Mouse (Mus musculus): ENCODE results near the gene Bcl11b. TPM values are rescaled to one million over a fixed set of nuclear protein-coding genes. Genes with fewer than 3 reads are reported as not detected.
A peak's percentile ranks its signal among the peaks of the same experiment; 100 is the strongest.

Bcl11b gene
- polyA plus RNA-seq, 1 experiment from 2014 or later, result 38.4 TPM

DNA sequence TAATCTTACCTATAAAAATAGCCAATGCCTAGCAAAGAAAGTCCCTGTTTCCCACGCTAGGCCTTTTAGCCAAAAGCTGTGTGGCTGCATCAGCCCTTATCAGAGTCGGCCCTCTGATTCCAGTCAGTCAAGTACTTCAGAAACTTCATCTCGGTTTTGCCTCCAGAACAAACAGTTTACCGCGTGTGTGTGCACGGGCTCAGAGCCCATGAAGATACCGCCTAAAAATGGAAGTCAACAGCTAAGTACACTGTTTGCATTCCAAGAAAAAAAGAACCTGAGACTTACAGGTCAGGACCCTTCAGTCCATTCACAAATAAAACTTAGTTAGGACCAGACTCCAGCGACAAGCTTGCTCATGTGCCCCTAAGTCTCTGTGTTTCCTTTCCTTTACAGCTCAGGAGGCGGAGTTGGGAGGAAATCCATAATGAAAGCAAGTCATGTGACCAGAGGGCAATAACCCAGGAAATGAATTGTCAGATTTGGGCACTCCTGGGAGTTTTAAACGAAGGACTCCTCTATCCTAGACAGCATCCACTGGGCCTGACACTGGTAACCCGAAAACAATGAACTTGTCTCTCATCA is 29.8 kb downstream of the Bcl11b start:
- Histone ChIP-seq H3K27me3 (ENCODE audit: control insufficient read depth, insufficient read depth, low read length) (no peaks in the 10 kb centered on the region), H3K4me3 (replicated peaks; ENCODE audit: low read depth, low read length) (no peak overlapping the region), H3K4me1 (ENCODE audit: control insufficient read depth, insufficient read depth, low read length) (peaks cover 90% of the 10 kb centered on the region), H3K9me3 (ENCODE audit: control insufficient read depth, low read length) (no peaks in the 10 kb centered on the region), H3K36me3 (ENCODE audit: control insufficient read depth, insufficient read depth, low read length) (no peaks in the 10 kb centered on the region), H3K9ac (replicated peaks; ENCODE audit: low read length) (no peak overlapping the region), H3K4me2 (ENCODE audit: low read length) (no peak overlapping the region), H3K27ac (replicated peaks; ENCODE audit: low read depth, low read length) (no peak overlapping the region)
- DNase-seq, result no peak
- WGBS, result 56% methylated on average over 11 of the region's 11 CpGs
- no peak for ATAC-seq (ENCODE audit: low FRiP score, low TSS enrichment)

DNA sequence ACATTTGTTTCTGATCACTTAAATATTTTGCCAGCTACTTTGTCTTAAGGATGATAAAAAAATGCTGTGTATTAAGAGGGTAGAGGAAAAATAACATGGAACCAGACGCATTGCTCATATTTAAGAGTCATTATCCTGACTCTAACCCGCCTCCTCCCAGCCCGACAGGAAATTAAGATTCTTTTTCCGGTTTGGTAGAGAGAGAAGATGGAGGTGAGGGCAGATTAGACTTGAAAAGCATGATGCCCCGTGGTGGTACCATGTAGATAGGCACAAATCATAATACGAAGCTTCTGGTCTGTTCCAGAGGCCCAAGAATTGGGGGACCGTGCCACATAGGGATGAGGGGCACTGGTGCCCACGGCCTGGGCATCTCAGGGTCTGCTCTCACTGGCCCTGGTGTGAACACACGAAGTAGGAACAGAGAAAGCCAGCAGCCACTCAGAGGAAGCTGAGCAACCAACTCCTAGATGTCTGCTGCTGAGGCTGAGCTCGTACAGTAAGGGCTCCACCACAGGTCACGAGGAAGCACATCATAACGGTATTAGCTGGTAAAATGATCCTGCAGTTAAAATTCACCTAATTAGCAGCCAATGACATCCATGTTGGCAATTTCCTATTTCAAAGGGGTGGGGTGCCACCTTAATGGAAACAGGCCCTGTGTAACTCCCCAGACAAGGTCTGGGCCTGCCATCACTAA is 32.2 kb downstream of the Bcl11b start:
- Histone ChIP-seq H3K27me3 (ENCODE audit: control insufficient read depth, insufficient read depth, low read length) (no peaks in the 10 kb centered on the region), H3K9me3 (ENCODE audit: control insufficient read depth, low read length) (no peaks in the 10 kb centered on the region), H3K4me2 (ENCODE audit: low read length) (peak overlapping the region; percentile 29), H3K36me3 (ENCODE audit: control insufficient read depth, insufficient read depth, low read length) (no peaks in the 10 kb centered on the region), H3K9ac (replicated peaks; ENCODE audit: low read length) (no peak overlapping the region; the same call in 1 of the 2 replicates), H3K27ac (replicated peaks; ENCODE audit: low read depth, low read length) (peak overlapping the region; percentile 81), H3K4me3 (replicated peaks; ENCODE audit: low read depth, low read length) (no peak overlapping the region), H3K4me1 (ENCODE audit: control insufficient read depth, insufficient read depth, low read length) (peaks cover 74% of the 10 kb centered on the region)
- DNase-seq, result no peak
- 65% methylated on average over 12 of the region's 12 CpGs for WGBS
- ATAC-seq (ENCODE audit: low FRiP score, low TSS enrichment), result no peak

GRCm38 (mm10) chr12:107970637-107971036 is 32.8 kb downstream of the Bcl11b start:
- Histone ChIP-seq H3K9me3 (ENCODE audit: control insufficient read depth, low read length) (no peaks in the 10 kb centered on the region), H3K4me1 (ENCODE audit: control insufficient read depth, insufficient read depth, low read length) (peaks cover 68% of the 10 kb centered on the region), H3K27ac (replicated peaks; ENCODE audit: low read depth, low read length) (peak overlapping the region; percentile 81; the same call in 1 of the 2 replicates), H3K27me3 (ENCODE audit: control insufficient read depth, insufficient read depth, low read length) (no peaks in the 10 kb centered on the region), H3K9ac (replicated peaks; ENCODE audit: low read length) (no peak overlapping the region), H3K4me3 (replicated peaks; ENCODE audit: low read depth, low read length) (no peak overlapping the region), H3K4me2 (ENCODE audit: low read length) (peak overlapping the region; percentile 41), H3K36me3 (ENCODE audit: control insufficient read depth, insufficient read depth, low read length) (no peaks in the 10 kb centered on the region)
- ATAC-seq (ENCODE audit: low FRiP score, low TSS enrichment) (peak; percentile 32), DNase-seq (peak; percentile 82)
- 36% methylated on average over 12 of the region's 12 CpGs for WGBS

DNA sequence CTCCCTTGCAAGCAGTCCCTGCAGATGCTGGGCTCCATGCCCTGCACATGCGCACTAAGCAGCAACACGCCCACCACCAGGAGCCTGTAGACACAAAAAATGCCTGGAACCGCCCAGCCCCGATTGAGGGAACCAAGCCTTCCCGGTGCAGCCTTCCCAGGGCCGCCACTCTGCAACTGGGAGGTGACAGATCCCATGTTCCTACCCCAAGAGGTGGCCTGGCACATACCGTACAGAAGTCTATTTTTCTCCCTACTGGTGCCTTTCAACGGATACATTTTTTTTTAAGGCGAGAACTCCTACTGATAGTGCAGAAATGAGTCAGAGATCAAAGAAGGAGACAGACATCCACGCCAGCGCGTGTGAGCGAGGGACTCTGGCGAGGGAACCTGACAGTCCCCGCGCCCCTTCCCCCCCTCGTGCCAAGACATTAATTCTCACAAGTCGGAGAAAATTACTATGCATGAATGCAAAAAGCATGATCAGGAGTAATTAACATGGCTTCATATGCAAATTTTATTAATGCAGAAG is 33.5 kb downstream of the Bcl11b start:
- no peaks in the 10 kb centered on the region for H3K9me3 ChIP-seq (ENCODE audit: control insufficient read depth, low read length)
- DNase-seq (peak; percentile 73), ATAC-seq (ENCODE audit: low FRiP score, low TSS enrichment) (no peak)
- no peak overlapping the region; the same call in 1 of the 2 replicates for H3K4me3 ChIP-seq (replicated peaks; ENCODE audit: low read depth, low read length)
- H3K4me1 ChIP-seq (ENCODE audit: control insufficient read depth, insufficient read depth, low read length), result peaks cover 61% of the 10 kb centered on the region
- H3K4me2 ChIP-seq (ENCODE audit: low read length), result peak overlapping the region; percentile 41
- H3K27ac ChIP-seq (replicated peaks; ENCODE audit: low read depth, low read length), result peak overlapping the region; percentile 74
- H3K9ac ChIP-seq (replicated peaks; ENCODE audit: low read length), result no peak overlapping the region
- H3K36me3 ChIP-seq (ENCODE audit: control insufficient read depth, insufficient read depth, low read length), result no peaks in the 10 kb centered on the region
- WGBS, result 37% methylated on average over 18 of the region's 18 CpGs
- no peaks in the 10 kb centered on the region for H3K27me3 ChIP-seq (ENCODE audit: control insufficient read depth, insufficient read depth, low read length)

- Histone ChIP-seq H3K36me3 (ENCODE audit: control insufficient read depth, insufficient read depth, low read length) (no peaks in the 10 kb centered on the region), H3K27me3 (ENCODE audit: control insufficient read depth, insufficient read depth, low read length) (no peaks in the 10 kb centered on the region), H3K4me2 (ENCODE audit: low read length) (no peak overlapping the region), H3K27ac (replicated peaks; ENCODE audit: low read depth, low read length) (peak overlapping the region; percentile 74; the same call in 1 of the 2 replicates), H3K4me1 (ENCODE audit: control insufficient read depth, insufficient read depth, low read length) (peaks cover 56% of the 10 kb centered on the region), H3K4me3 (replicated peaks; ENCODE audit: low read depth, low read length) (no peak overlapping the region), H3K9me3 (ENCODE audit: control insufficient read depth, low read length) (no peaks in the 10 kb centered on the region), H3K9ac (replicated peaks; ENCODE audit: low read length) (no peak overlapping the region)
- 73% methylated on average over 8 of the region's 8 CpGs for WGBS
- DNase-seq (no peak), ATAC-seq (ENCODE audit: low FRiP score, low TSS enrichment) (no peak)
Observed at GRCm38 (mm10) chr12:107969126-107969525, 34.3 kb downstream of the Bcl11b start.

DNA sequence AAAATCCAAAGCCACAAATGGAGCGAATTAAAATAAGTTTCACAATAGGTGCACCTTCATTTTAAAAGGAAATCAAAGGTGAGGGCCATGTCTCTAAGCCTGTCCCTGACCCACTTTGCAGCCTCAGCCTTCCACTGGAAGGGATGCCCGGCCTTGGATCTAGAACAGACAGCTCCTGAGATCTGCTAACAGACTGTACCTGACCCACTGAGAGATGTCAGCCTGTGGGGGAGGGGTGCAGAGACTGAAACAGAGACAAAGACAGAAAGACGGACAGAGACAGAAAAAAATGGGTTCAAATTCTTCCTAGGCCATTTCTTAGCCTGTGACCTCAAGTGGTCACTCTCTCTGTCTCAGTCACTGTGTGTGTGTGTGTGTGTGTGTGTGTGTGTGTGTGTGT is 35.1 kb downstream of the Bcl11b start:
- ATAC-seq (ENCODE audit: low FRiP score, low TSS enrichment), result no peak
- Histone ChIP-seq H3K27ac (replicated peaks; ENCODE audit: low read depth, low read length) (no peak overlapping the region), H3K4me2 (ENCODE audit: low read length) (no peak overlapping the region), H3K9ac (replicated peaks; ENCODE audit: low read length) (no peak overlapping the region), H3K36me3 (ENCODE audit: control insufficient read depth, insufficient read depth, low read length) (no peaks in the 10 kb centered on the region), H3K9me3 (ENCODE audit: control insufficient read depth, low read length) (no peaks in the 10 kb centered on the region), H3K27me3 (ENCODE audit: control insufficient read depth, insufficient read depth, low read length) (no peaks in the 10 kb centered on the region), H3K4me1 (ENCODE audit: control insufficient read depth, insufficient read depth, low read length) (peaks cover 54% of the 10 kb centered on the region), H3K4me3 (replicated peaks; ENCODE audit: low read depth, low read length) (no peak overlapping the region)
- DNase-seq, result no peak
- 85% methylated on average over 3 of the region's 3 CpGs for WGBS

DNA sequence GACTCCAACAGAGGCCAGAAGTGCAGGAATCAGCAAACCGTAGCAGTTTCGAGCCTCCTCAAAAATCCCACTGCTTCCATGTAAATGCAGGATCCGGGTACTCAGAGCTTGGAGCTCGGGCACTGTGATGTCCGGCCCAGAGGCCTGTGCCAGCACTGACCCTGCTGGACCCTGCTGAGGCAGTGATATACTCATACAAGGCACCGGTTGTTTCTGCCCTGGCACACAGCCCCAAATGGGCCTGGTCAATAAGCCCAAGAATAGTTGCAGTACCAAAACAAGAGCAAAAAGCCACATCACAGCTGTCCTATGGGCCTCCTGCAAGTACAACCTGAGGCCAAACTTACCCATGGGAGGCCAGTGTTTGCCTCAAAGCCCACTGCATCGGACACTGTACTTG is 36.4 kb downstream of the Bcl11b start:
- Histone ChIP-seq H3K36me3 (ENCODE audit: control insufficient read depth, insufficient read depth, low read length) (no peaks in the 10 kb centered on the region), H3K27me3 (ENCODE audit: control insufficient read depth, insufficient read depth, low read length) (no peaks in the 10 kb centered on the region), H3K27ac (replicated peaks; ENCODE audit: low read depth, low read length) (no peak overlapping the region), H3K4me3 (replicated peaks; ENCODE audit: low read depth, low read length) (no peak overlapping the region), H3K4me1 (ENCODE audit: control insufficient read depth, insufficient read depth, low read length) (peaks cover 48% of the 10 kb centered on the region), H3K9me3 (ENCODE audit: control insufficient read depth, low read length) (no peaks in the 10 kb centered on the region), H3K4me2 (ENCODE audit: low read length) (no peak overlapping the region), H3K9ac (replicated peaks; ENCODE audit: low read length) (no peak overlapping the region)
- DNase-seq, result no peak
- 91% methylated on average over 7 of the region's 7 CpGs for WGBS
- no peak for ATAC-seq (ENCODE audit: low FRiP score, low TSS enrichment)

GRCm38 (mm10) chr12:107965103-107965502 is 38.3 kb downstream of the Bcl11b start:
- ATAC-seq (ENCODE audit: low FRiP score, low TSS enrichment) (no peak), DNase-seq (no peak)
- Histone ChIP-seq H3K4me3 (replicated peaks; ENCODE audit: low read depth, low read length) (no peak overlapping the region), H3K4me2 (ENCODE audit: low read length) (no peak overlapping the region), H3K9me3 (ENCODE audit: control insufficient read depth, low read length) (no peaks in the 10 kb centered on the region), H3K9ac (replicated peaks; ENCODE audit: low read length) (no peak overlapping the region), H3K36me3 (ENCODE audit: control insufficient read depth, insufficient read depth, low read length) (no peaks in the 10 kb centered on the region), H3K4me1 (ENCODE audit: control insufficient read depth, insufficient read depth, low read length) (peaks cover 51% of the 10 kb centered on the region), H3K27me3 (ENCODE audit: control insufficient read depth, insufficient read depth, low read length) (no peaks in the 10 kb centered on the region), H3K27ac (replicated peaks; ENCODE audit: low read depth, low read length) (no peak overlapping the region)
- 81% methylated on average over 12 of the region's 12 CpGs for WGBS

Data from midbrain, embryonic 14.5 days (tissue).